Mouse (Mus musculus): ENCODE measurements at regions not wholly inside any gene's neighbourhood (a gene's known extent, or its start where the extent isn't known, plus 50 kb on each side); places are given as distances from the start of the nearest gene placed in this dataset.

- 62% methylated on average over 6 of the region's 6 CpGs for WGBS (ENCODE audit: insufficient replicate concordance)
- H3K27ac ChIP-seq (ENCODE audit: low read length), result no peak overlapping the region
- no peak for ATAC-seq (ENCODE audit: low read depth)
- H3K4me1 ChIP-seq (ENCODE audit: control insufficient read depth, low read depth, low read length), result no peaks in the 10 kb centered on the region
- H3K4me3 ChIP-seq (ENCODE audit: low read depth, low read length), result no peak overlapping the region
- H3K27me3 ChIP-seq (ENCODE audit: control insufficient read depth, insufficient read depth, low read depth, low read length), result no peaks in the 10 kb centered on the region
- H3K4me2 ChIP-seq (ENCODE audit: low read depth, low read length), result no peak overlapping the region
- H3K9ac ChIP-seq (ENCODE audit: low read depth, low read length), result no peak overlapping the region
- no peaks in the 10 kb centered on the region for H3K36me3 ChIP-seq (ENCODE audit: control insufficient read depth, insufficient read depth)
- no peaks in the 10 kb centered on the region for H3K9me3 ChIP-seq (replicated peaks; ENCODE audit: control insufficient read depth, low read length)
Measured at GRCm38 (mm10) chr8:92760933-92761332, 66.2 kb upstream of the Mmp2 start.

GRCm38 (mm10) chr8:92761959-92762600, 65.0 kb upstream of the Mmp2 start:
- H3K4me3 ChIP-seq (ENCODE audit: low read depth, low read length), result no peak overlapping the region
- no peak overlapping the region for H3K9ac ChIP-seq (ENCODE audit: low read depth, low read length)
- 17% methylated on average over 18 of the region's 18 CpGs for WGBS (ENCODE audit: insufficient replicate concordance)
- no peak overlapping the region for H3K4me2 ChIP-seq (ENCODE audit: low read depth, low read length)
- no peaks in the 10 kb centered on the region for H3K9me3 ChIP-seq (replicated peaks; ENCODE audit: control insufficient read depth, low read length)
- no peaks in the 10 kb centered on the region for H3K4me1 ChIP-seq (ENCODE audit: control insufficient read depth, low read depth, low read length)
- no peaks in the 10 kb centered on the region for H3K36me3 ChIP-seq (ENCODE audit: control insufficient read depth, insufficient read depth)
- no peaks in the 10 kb centered on the region for H3K27me3 ChIP-seq (ENCODE audit: control insufficient read depth, insufficient read depth, low read depth, low read length)
- no peak overlapping the region for H3K27ac ChIP-seq (ENCODE audit: low read length)
- no peak for ATAC-seq (ENCODE audit: low read depth)

- Histone ChIP-seq H3K27me3 (ENCODE audit: control insufficient read depth, insufficient read depth, low read depth, low read length) (no peaks in the 10 kb centered on the region), H3K9ac (ENCODE audit: low read depth, low read length) (no peak overlapping the region), H3K4me2 (ENCODE audit: low read depth, low read length) (no peak overlapping the region), H3K27ac (ENCODE audit: low read length) (no peak overlapping the region), H3K36me3 (ENCODE audit: control insufficient read depth, insufficient read depth) (no peaks in the 10 kb centered on the region), H3K4me1 (ENCODE audit: control insufficient read depth, low read depth, low read length) (no peaks in the 10 kb centered on the region), H3K9me3 (replicated peaks; ENCODE audit: control insufficient read depth, low read length) (no peaks in the 10 kb centered on the region), H3K4me3 (ENCODE audit: low read depth, low read length) (peak overlapping the region; percentile 16; the same call in 1 of the 2 replicates)
- 36% methylated on average over 14 of the region's 14 CpGs for WGBS (ENCODE audit: insufficient replicate concordance)
- no peak for ATAC-seq (ENCODE audit: low read depth)
Measured at GRCm38 (mm10) chr8:92771856-92772650, 55.0 kb upstream of the Mmp2 start.

- no peak overlapping the region for H3K27ac ChIP-seq (ENCODE audit: low read length)
- H3K27me3 ChIP-seq (ENCODE audit: control insufficient read depth, insufficient read depth, low read depth, low read length), result no peaks in the 10 kb centered on the region
- no peak overlapping the region for H3K9ac ChIP-seq (ENCODE audit: low read depth, low read length)
- no peak overlapping the region for H3K4me2 ChIP-seq (ENCODE audit: low read depth, low read length)
- ATAC-seq (ENCODE audit: low read depth), result no peak
- WGBS (ENCODE audit: insufficient replicate concordance), result 76% methylated on average over 10 of the region's 10 CpGs
- H3K9me3 ChIP-seq (replicated peaks; ENCODE audit: control insufficient read depth, low read length), result no peaks in the 10 kb centered on the region
- H3K36me3 ChIP-seq (ENCODE audit: control insufficient read depth, insufficient read depth), result no peaks in the 10 kb centered on the region
- H3K4me3 ChIP-seq (ENCODE audit: low read depth, low read length), result no peak overlapping the region
- no peaks in the 10 kb centered on the region for H3K4me1 ChIP-seq (ENCODE audit: control insufficient read depth, low read depth, low read length)
Measured at GRCm38 (mm10) chr8:92772826-92773225, 54.3 kb upstream of the Mmp2 start.

- H3K27ac ChIP-seq (ENCODE audit: low read length), result no peak overlapping the region
- no peak for ATAC-seq (ENCODE audit: low read depth)
- H3K27me3 ChIP-seq (ENCODE audit: control insufficient read depth, insufficient read depth, low read depth, low read length), result no peaks in the 10 kb centered on the region
- no peak overlapping the region for H3K4me3 ChIP-seq (ENCODE audit: low read depth, low read length)
- H3K4me1 ChIP-seq (ENCODE audit: control insufficient read depth, low read depth, low read length), result no peaks in the 10 kb centered on the region
- H3K4me2 ChIP-seq (ENCODE audit: low read depth, low read length), result no peak overlapping the region
- no peaks in the 10 kb centered on the region for H3K9me3 ChIP-seq (replicated peaks; ENCODE audit: control insufficient read depth, low read length)
- H3K36me3 ChIP-seq (ENCODE audit: control insufficient read depth, insufficient read depth), result no peaks in the 10 kb centered on the region
- H3K9ac ChIP-seq (ENCODE audit: low read depth, low read length), result no peak overlapping the region
- WGBS (ENCODE audit: insufficient replicate concordance), result 42% methylated on average over 4 of the region's 4 CpGs
Measured at GRCm38 (mm10) chr8:92775186-92775585, 51.9 kb upstream of the Mmp2 start.

- WGBS (ENCODE audit: insufficient replicate concordance), result 22% methylated on average over 5 of the region's 5 CpGs
- Histone ChIP-seq H3K9ac (ENCODE audit: low read depth, low read length) (no peak overlapping the region), H3K27ac (ENCODE audit: low read length) (no peak overlapping the region), H3K27me3 (ENCODE audit: control insufficient read depth, insufficient read depth, low read depth, low read length) (no peaks in the 10 kb centered on the region), H3K4me1 (ENCODE audit: control insufficient read depth, low read depth, low read length) (no peaks in the 10 kb centered on the region), H3K36me3 (ENCODE audit: control insufficient read depth, insufficient read depth) (no peaks in the 10 kb centered on the region), H3K9me3 (replicated peaks; ENCODE audit: control insufficient read depth, low read length) (no peaks in the 10 kb centered on the region), H3K4me2 (ENCODE audit: low read depth, low read length) (no peak overlapping the region), H3K4me3 (ENCODE audit: low read depth, low read length) (no peak overlapping the region)
- no peak for ATAC-seq (ENCODE audit: low read depth)
Measured at GRCm38 (mm10) chr8:92777106-92777505, 50.0 kb upstream of the Mmp2 start.
